Mouse (Mus musculus) liver, embryonic 14.5 days (tissue): ENCODE measurements around the gene Clcn3. TPM values are rescaled to one million over a fixed set of nuclear protein-coding genes. Genes with fewer than 3 reads are reported as not detected.
"Not testable (repeated sequence)": the region's sequence is repeated elsewhere in the genome, so short reads cannot be mapped to it uniquely, and the experiment has no call there.

Experiments used
- ATAC-seq: fragments of 200-750 bp; cut with Nextera tagmentation; 2 replicates; pipeline ENCODE4 v1.8.0; 2017; ENCODE audit warnings: moderate number of reproducible peaks, mild to moderate bottlenecking, moderate library complexity; ENCODE audit not compliant: insufficient read depth
- DNase-seq, 3 experiments: peaks; one replicate each; pipeline ENCODE4 v3.0.0-alpha.2; 2012 to 2013; ENCODE audit warnings: low read depth in 3 of 3, low spot score in 3 of 3
- H3K27ac ChIP-seq: fragments of 300-500 bp; sonication (generic); 2 replicates; pipeline ENCODE4 v1.5.1; 2014; ENCODE audit warnings: moderate library complexity, mild to moderate bottlenecking, control low read depth, inconsistent platforms
- H3K27me3 ChIP-seq: fragments of 300-500 bp; sonication (generic); 2 replicates; pipeline ENCODE4 v1.6.1; 2014; ENCODE audit warnings: mild to moderate bottlenecking, low read length, moderate library complexity; ENCODE audit not compliant: control insufficient read depth, insufficient read depth
- H3K36me3 ChIP-seq: fragments of 300-500 bp; sonication (generic); replicated peaks from 2 replicates; pipeline ENCODE4 v1.6.1; 2014; ENCODE audit warnings: low read depth; ENCODE audit not compliant: control insufficient read depth, insufficient read depth
- H3K4me1 ChIP-seq, 2 experiments: fragments of 200-500 bp in 1 of 2; fragments of 300-500 bp in 1 of 2; sonication (generic) in 1 of 2; replicated peaks; 2 replicates each; pipeline ENCODE4 v1.6.1; 2012 to 2014; ENCODE audit warnings: antibody characterized with exemption in 1 of 2, inconsistent platforms in 1 of 2, low read length in 1 of 2; ENCODE audit not compliant: control insufficient read depth in 2 of 2, insufficient read depth in 2 of 2
- H3K4me2 ChIP-seq: fragments of 300-500 bp; sonication (generic); 2 replicates; pipeline ENCODE4 v1.6.1; 2014; ENCODE audit warnings: low read depth, mild to moderate bottlenecking, control low read depth, moderate library complexity
- H3K4me3 ChIP-seq, 2 experiments: fragments of 200-500 bp in 1 of 2; fragments of 300-500 bp in 1 of 2; sonication (generic) in 1 of 2; 2 replicates each; pipeline ENCODE4 v1.5.1; 2012 to 2014; ENCODE audit warnings: low read depth in 2 of 2, low read length in 2 of 2, mild to moderate bottlenecking in 2 of 2, control low read depth in 1 of 2, inconsistent platforms in 1 of 2, moderate library complexity in 1 of 2; ENCODE audit not compliant: insufficient read depth in 1 of 2
- H3K9ac ChIP-seq: fragments of 300-500 bp; sonication (generic); replicated peaks from 2 replicates; pipeline ENCODE4 v1.6.1; 2014; ENCODE audit warnings: mild to moderate bottlenecking, control low read depth, moderate library complexity
- H3K9me3 ChIP-seq: fragments of 300-500 bp; sonication (generic); 2 replicates; pipeline ENCODE4 v1.6.1; 2016; ENCODE audit warnings: low read length, mixed read lengths; ENCODE audit not compliant: control insufficient read depth
- CTCF ChIP-seq: IDR thresholded peaks from 2 replicates; pipeline ENCODE4 v1.5.1; 2016; ENCODE audit warnings: antibody characterized with exemption, low read depth, control low read depth
- EP300 ChIP-seq: IDR thresholded peaks from 2 replicates; pipeline ENCODE4 v1.6.1; 2016; ENCODE audit warnings: antibody characterized with exemption, low read depth
- WGBS: fragments of 180-500 bp; shearing (Covaris S2); extraction: QIAGEN DNeasy Blood & Tissue Kit; methylation state at CpG from one replicate; pipeline ENCODE4 v1.1.7; 2014; ENCODE audit not compliant: insufficient replicate concordance; 5-methylcytosine and 5-hydroxymethylcytosine counted together
- polyA plus RNA-seq, 2 experiments: library from polyadenylated mRNA; depleted of rRNA in 1 of 2; stranded (reverse) in 1 of 2; unstranded in 1 of 2; fragments of >200 nt; fragmentation: Nextera tagmentation in 1 of 2; extraction: Ambion mirVana in 1 of 2; gene quantifications; 2 replicates each; pipeline versions ENCODE4 v1.2.1 to v1.2.3; 2012 to 2014

Clcn3 gene
- polyA plus RNA-seq, 2 experiments, result 28.1 to 34.6 TPM

GRCm38 (mm10) chr8:60992561-60992909 lies 9.4 kb upstream of the Clcn3 start:
- H3K4me3 ChIP-seq, result peak overlapping the region; percentile 60 to 97
- no peaks in the 10 kb centered on the region for H3K9me3 ChIP-seq
- no peak for TF ChIP-seq EP300
- no peak for TF ChIP-seq CTCF
- H3K9ac ChIP-seq, result peak overlapping the region; percentile 77
- under 1% methylated on average over 16 of the region's 16 CpGs for WGBS
- peak overlapping the region; percentile 67 for H3K4me2 ChIP-seq
- peaks cover 9 to 15% of the 10 kb centered on the region in 2 experiments; a peak in 3 of 4 replicates for H3K4me1 ChIP-seq
- peak in 2 of 3 experiments; percentile 64 to 68 for DNase-seq
- no peaks in the 10 kb centered on the region for H3K36me3 ChIP-seq
- H3K27me3 ChIP-seq, result no peaks in the 10 kb centered on the region
- peak; percentile 80 for ATAC-seq
- peak overlapping the region; percentile 77 for H3K27ac ChIP-seq

- Histone ChIP-seq H3K4me1 (peaks cover 5 to 11% of the 10 kb centered on the region in 2 experiments), H3K9ac (peak overlapping the region; percentile 89), H3K4me3 (peak overlapping the region in 1 of 2 experiments; percentile 99; a peak in 3 of 4 replicates), H3K27ac (peak overlapping the region; percentile 97), H3K4me2 (peak overlapping the region; percentile 97)
- TF ChIP-seq EP300, result peak; percentile 47; the same call in 1 of the 2 replicates
- not testable (repeated sequence) for ATAC-seq, H3K27me3 ChIP-seq, H3K36me3 ChIP-seq, H3K9me3 ChIP-seq, DNase-seq
- WGBS, result 75% methylated on average over 17 of the region's 17 CpGs
Measured at GRCm38 (mm10) chr8:60984260-60985010, 1.3 kb upstream of the Clcn3 start.

GRCm38 (mm10) chr8:60983688-60984079 lies 584 bp upstream of the Clcn3 start:
- DNase-seq (peak; percentile 59 to 69 (median 61)), ATAC-seq (peak; percentile 61)
- H3K4me3 ChIP-seq, result peak overlapping the region; percentile 62 to 99

GRCm38 (mm10) chr8:60981388-60981787 lies 1.7 kb downstream of the Clcn3 start:
- 13% methylated on average over 1 of the region's 1 CpGs for WGBS
- Histone ChIP-seq H3K4me3 (peak overlapping the region; percentile 61 to 99), H3K27ac (no peak overlapping the region; the same call in 1 of the 2 replicates), H3K36me3 (no peaks in the 10 kb centered on the region), H3K4me2 (peak overlapping the region; percentile 90), H3K9me3 (no peaks in the 10 kb centered on the region), H3K4me1 (peaks cover 24 to 28% of the 10 kb centered on the region in 2 experiments), H3K9ac (peak overlapping the region; percentile 83), H3K27me3 (no peaks in the 10 kb centered on the region)
- ATAC-seq (no peak), DNase-seq (no peak)
- TF ChIP-seq EP300 (no peak), CTCF (no peak)

More at GRCm38 (mm10) chr8:60983688-60984079, 584 bp upstream of the Clcn3 start:
- 8% methylated on average over 9 of the region's 9 CpGs for WGBS
- Histone ChIP-seq H3K9me3 (no peaks in the 10 kb centered on the region), H3K27ac (peak overlapping the region; percentile 97), H3K4me2 (peak overlapping the region; percentile 97), H3K36me3 (no peaks in the 10 kb centered on the region), H3K4me1 (peaks cover 10 to 16% of the 10 kb centered on the region in 2 experiments), H3K9ac (peak overlapping the region; percentile 89), H3K27me3 (no peaks in the 10 kb centered on the region)
- TF ChIP-seq CTCF (peak; percentile 78), EP300 (peak; percentile 21; the same call in 1 of the 2 replicates)

- H3K27me3 ChIP-seq, result no peaks in the 10 kb centered on the region
- no peak for ATAC-seq
- H3K27ac ChIP-seq, result peak overlapping the region; percentile 43
- WGBS, result 66% methylated on average over 5 of the region's 5 CpGs
- H3K4me1 ChIP-seq, result peaks cover 43 to 48% of the 10 kb centered on the region in 2 experiments
- H3K4me3 ChIP-seq, result peak overlapping the region in 1 of 2 experiments; percentile 10; a peak in 1 of 4 replicates
- H3K9ac ChIP-seq, result no peak overlapping the region
- no peak for TF ChIP-seq CTCF
- no peak for TF ChIP-seq EP300
- H3K36me3 ChIP-seq, result no peaks in the 10 kb centered on the region
- no peak for DNase-seq
- H3K9me3 ChIP-seq, result no peaks in the 10 kb centered on the region
- H3K4me2 ChIP-seq, result peak overlapping the region; percentile 47
Measured at GRCm38 (mm10) chr8:60978496-60978895, 4.6 kb downstream of the Clcn3 start.
